In the genomic region with DNA sequence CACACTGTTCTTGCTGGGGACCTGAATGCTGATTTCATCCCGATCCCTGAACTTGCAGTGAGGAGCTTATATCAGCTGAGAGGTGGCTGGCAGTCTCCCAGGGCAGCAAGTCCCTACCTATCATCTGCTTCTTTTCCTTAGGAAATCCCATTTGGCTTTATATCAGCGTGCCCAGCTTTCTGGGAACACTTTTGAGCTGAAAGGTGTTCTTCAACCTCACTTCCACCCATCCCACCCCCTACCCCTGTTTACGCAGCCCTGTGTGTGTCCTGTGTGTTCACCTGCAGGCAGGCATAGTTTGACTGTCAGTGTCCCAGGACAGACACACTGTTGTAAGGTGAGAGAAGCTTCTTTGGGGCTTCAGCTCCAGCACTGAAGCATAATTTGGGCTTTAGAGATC, we compare ENCODE assay signal across 17 mouse cellular contexts.
DNase-seq lines count a peak whose midpoint lies in the region; ATAC-seq and TF ChIP-seq lines count a peak whose summit lies in the region.
"Had no signal": no experiment of that assay in that cellular context is flagged by ENCODE, and none has a peak within 500 bp of the region (broad histone marks: within the 10 kb centered on the region; RNA-seq: fewer than 3 reads in every experiment).

No protein-coding gene starts in this region.

- TF ChIP-seq POLR2A in heart, adult 2 months (IDR thresholded peaks at IDR 0.05; ENCODE audit: insufficient read depth, low read depth, low read length), result no peak

- H3K4me3 ChIP-seq in heart, adult 2 months, result no peak overlapping the region
- no peak overlapping the region for H3K4me3 ChIP-seq in embryonic facial prominence, embryonic 13.5 days
- H3K4me3 ChIP-seq in embryonic facial prominence, embryonic 14.5 days (ENCODE audit: low read depth, low read length), result no peak overlapping the region
- H3K4me3 ChIP-seq: forebrain, embryonic 13.5 days; forebrain, embryonic 15.5 days had no signal

- intact Hi-C loops in heart, adult 2 months (cut with DNase I), result no loop called here

- no peaks in the 10 kb centered on the region for H3K9me3 ChIP-seq in embryonic facial prominence, embryonic 13.5 days
- 0 out of 2 replicates have a peak, but pooled peaks cover 3% of the 10 kb centered on the region for H3K9me3 ChIP-seq in embryonic facial prominence, embryonic 14.5 days (ENCODE audit: control insufficient read depth, low read length)
- H3K9me3 ChIP-seq: forebrain, embryonic 13.5 days; forebrain, embryonic 15.5 days had no signal

- no peaks in the 10 kb centered on the region for H3K36me3 ChIP-seq in heart, adult 2 months (ENCODE audit: control insufficient read depth, insufficient read depth, low read length)
- no peaks in the 10 kb centered on the region for H3K36me3 ChIP-seq in embryonic facial prominence, embryonic 13.5 days
- no peaks in the 10 kb centered on the region for H3K36me3 ChIP-seq in embryonic facial prominence, embryonic 14.5 days (ENCODE audit: control insufficient read depth, insufficient read depth, low read length)
- H3K36me3 ChIP-seq: forebrain, embryonic 15.5 days had no signal

- no peaks in the 10 kb centered on the region for H3K27me3 ChIP-seq in heart, adult 2 months (ENCODE audit: control insufficient read depth, insufficient read depth, low read length)
- no peaks in the 10 kb centered on the region; the same call in 1 of the 2 replicates for H3K27me3 ChIP-seq in embryonic facial prominence, embryonic 13.5 days
- H3K27me3 ChIP-seq in embryonic facial prominence, embryonic 14.5 days (replicated peaks; ENCODE audit: control insufficient read depth, insufficient read depth, low read length), result no peaks in the 10 kb centered on the region
- H3K27me3 ChIP-seq: forebrain, embryonic 13.5 days; forebrain, embryonic 15.5 days had no signal

- no peak for TF ChIP-seq EP300 in heart, adult 2 months (IDR thresholded peaks at IDR 0.05; ENCODE audit: insufficient read depth, low read depth, low read length)

- no peak overlapping the region for H3K9ac ChIP-seq in heart, adult 2 months (ENCODE audit: low read depth, low read length)
- no peak overlapping the region for H3K9ac ChIP-seq in embryonic facial prominence, embryonic 13.5 days
- H3K9ac ChIP-seq in embryonic facial prominence, embryonic 14.5 days (ENCODE audit: low read depth, low read length), result no peak overlapping the region
- H3K9ac ChIP-seq: forebrain, embryonic 13.5 days; forebrain, embryonic 15.5 days; forebrain, postnatal 0 days had no signal

- H3K4me1 ChIP-seq in heart, adult 2 months (ENCODE audit: control insufficient read depth, insufficient read depth, low read length), result peaks cover 5% of the 10 kb centered on the region
- H3K4me1 ChIP-seq in embryonic facial prominence, embryonic 13.5 days, result peaks cover 29% of the 10 kb centered on the region
- peaks cover 23% of the 10 kb centered on the region for H3K4me1 ChIP-seq in embryonic facial prominence, embryonic 14.5 days (ENCODE audit: control insufficient read depth, insufficient read depth, low read length)
- H3K4me1 ChIP-seq: forebrain, embryonic 13.5 days; forebrain, embryonic 15.5 days had no signal

- peak overlapping the region; percentile 27 for H3K4me2 ChIP-seq in embryonic facial prominence, embryonic 13.5 days
- peak overlapping the region; percentile 23; the same call in 1 of the 2 replicates for H3K4me2 ChIP-seq in embryonic facial prominence, embryonic 14.5 days (ENCODE audit: low read depth, low read length)
- H3K4me2 ChIP-seq: forebrain, embryonic 13.5 days; forebrain, embryonic 15.5 days had no signal

- DNase-seq in heart, adult 11 months, result peak; percentile 80
- no peak for DNase-seq in heart, adult 2 months
- no peak for DNase-seq in embryonic facial prominence, embryonic 14.5 days (ENCODE audit: low spot score)
- no peak for DNase-seq in embryo, embryonic 11 days
- DNase-seq: adrenal gland, adult 2 months; adrenal gland, postnatal 10 days; adrenal gland, postnatal 25 days; cerebellum, adult 11 months; cerebellum, adult 18-20 months; cerebellum, adult 8-10 months; cerebellum, adult 9-11 months; cerebellum, postnatal 14 days; cerebellum, postnatal 36 days; forebrain, postnatal 0 days had no signal

- H3K27ac ChIP-seq in heart, adult 2 months, result no peak overlapping the region
- no peak overlapping the region for H3K27ac ChIP-seq in embryonic facial prominence, embryonic 13.5 days
- H3K27ac ChIP-seq in embryonic facial prominence, embryonic 14.5 days (replicated peaks; ENCODE audit: low read depth, low read length), result no peak overlapping the region
- H3K27ac ChIP-seq: forebrain, embryonic 13.5 days; forebrain, embryonic 15.5 days had no signal

- TF ChIP-seq CTCF in heart, adult 2 months (IDR thresholded peaks at IDR 0.05), result no peak

- H3K79me2 ChIP-seq in heart, adult 2 months (replicated peaks; ENCODE audit: control insufficient read depth, insufficient read depth, low read length), result no peaks in the 10 kb centered on the region

- 57% methylated on average over 3 of the region's 3 CpGs for WGBS in heart, adult 2 months
- WGBS in embryonic facial prominence, embryonic 13.5 days, result 55% methylated on average over 3 of the region's 3 CpGs
- WGBS in embryonic facial prominence, embryonic 14.5 days, result 57% methylated on average over 3 of the region's 3 CpGs

- ATAC-seq in embryonic facial prominence, embryonic 13.5 days (ENCODE audit: insufficient number of reproducible peaks, insufficient read depth, low FRiP score, low TSS enrichment, low read depth), result no peak
- no peak for ATAC-seq in embryonic facial prominence, embryonic 14.5 days (ENCODE audit: low read depth)
- ATAC-seq: forebrain, embryonic 13.5 days; forebrain, embryonic 15.5 days; forebrain, postnatal 0 days had no signal
